Mouse (Mus musculus) layer of hippocampus, adult 8-10 months (tissue): Measurements from ENCODE around the gene Cpeb2. TPM values are rescaled to one million over a fixed set of nuclear protein-coding genes. Genes with fewer than 3 reads are reported as not detected.

Experiments
- DNase-seq, 2 experiments: peaks; one replicate each; pipeline ENCODE4 v3.0.0; 2022; ENCODE audit warnings: low spot score in 2 of 2
- total RNA-seq, 4 experiments: library from RNA; stranded (reverse); gene quantifications; 2 replicates each; pipeline ENCODE4 v1.2.4; 2022

Cpeb2 gene
- total RNA-seq, 4 experiments from 2014 or later: 52.0 to 58.2 (median 56.1) TPM

GRCm38 (mm10) chr5:43237238-43237637 is 4.3 kb downstream of the Cpeb2 start:
- no peak for DNase-seq

GRCm38 (mm10) chr5:43239141-43239835 is 6.3 kb downstream of the Cpeb2 start:
- no peak for DNase-seq

GRCm38 (mm10) chr5:43240729-43241128 is 7.8 kb downstream of the Cpeb2 start:
- no peak for DNase-seq

GRCm38 (mm10) chr5:43246236-43246635 is 13.3 kb downstream of the Cpeb2 start:
- no peak for DNase-seq

- DNase-seq: no peak
These were observed 14.0 kb downstream of the Cpeb2 start for GRCm38 (mm10) chr5:43246954-43247353.

- peak; percentile 24 to 48 for DNase-seq
These were observed 15.0 kb downstream of the Cpeb2 start for GRCm38 (mm10) chr5:43248001-43248430.

GRCm38 (mm10) chr5:43257490-43257889 is 24.5 kb downstream of the Cpeb2 start:
- DNase-seq: no peak

- DNase-seq: no peak
These were observed 25.6 kb downstream of the Cpeb2 start for GRCm38 (mm10) chr5:43258472-43259142.

- no peak for DNase-seq
These were observed 28.8 kb downstream of the Cpeb2 start for GRCm38 (mm10) chr5:43261814-43262213.

- DNase-seq: no peak
These were observed 31.0 kb downstream of the Cpeb2 start for GRCm38 (mm10) chr5:43263951-43264350.

- no peak for DNase-seq
These were observed 31.7 kb downstream of the Cpeb2 start for GRCm38 (mm10) chr5:43264696-43265095.

GRCm38 (mm10) chr5:43277982-43278381 is 45.0 kb downstream of the Cpeb2 start:
- DNase-seq: no peak

- no peak for DNase-seq
These were observed 46.8 kb downstream of the Cpeb2 start for GRCm38 (mm10) chr5:43279774-43280173.

- DNase-seq: no peak
These were observed 52.8 kb downstream of the Cpeb2 start for GRCm38 (mm10) chr5:43285756-43286155.

GRCm38 (mm10) chr5:43289752-43290446 is 56.9 kb downstream of the Cpeb2 start:
- no peak for DNase-seq

- DNase-seq: no peak
These were observed 60.2 kb downstream of the Cpeb2 start for GRCm38 (mm10) chr5:43293136-43293535.

- DNase-seq: no peak
These were observed 64.5 kb downstream of the Cpeb2 start for GRCm38 (mm10) chr5:43297459-43297858.

GRCm38 (mm10) chr5:43298975-43299374 is 66.0 kb downstream of the Cpeb2 start:
- no peak for DNase-seq

GRCm38 (mm10) chr5:43300076-43300475 is 67.1 kb downstream of the Cpeb2 start:
- no peak for DNase-seq

- DNase-seq: no peak
These were observed 68.0 kb downstream of the Cpeb2 start for GRCm38 (mm10) chr5:43300979-43301378.

- no peak for DNase-seq
These were observed 70.5 kb downstream of the Cpeb2 start for GRCm38 (mm10) chr5:43303504-43303903.

GRCm38 (mm10) chr5:43305449-43305848 is 72.5 kb downstream of the Cpeb2 start:
- DNase-seq: no peak
